Mouse (Mus musculus): ENCODE measurements around the gene Col16a1.

GRCm38 (mm10) chr4:130123020-130123419, 75.4 kb downstream of the Col16a1 start:
- TF ChIP-seq POLR2A (IDR thresholded peaks at IDR 0.05; ENCODE audit: low read depth, low read length) (no peak), CTCF (IDR thresholded peaks at IDR 0.05; ENCODE audit: extremely low read depth, insufficient read depth, insufficient read length, insufficient replicate concordance) (no peak)
